Mouse (Mus musculus) urinary bladder, postnatal 10 days (tissue): ENCODE results near the gene Tln2.

Experiments
- DNase-seq: peaks from one replicate; pipeline ENCODE4 v3.0.0; 2022; ENCODE audit warnings: low spot score

The Tln2 gene

GRCm38 (mm10) chr9:67559603-67560002, at the start of gene Tln2:
Gene Tln2 (minus strand): TSS chr9:67559703.
- no peak for DNase-seq

GRCm38 (mm10) chr9:67609226-67609625, 49.7 kb upstream of the Tln2 start:
- no peak for DNase-seq

GRCm38 (mm10) chr9:67607786-67608366, 48.4 kb upstream of the Tln2 start:
- no peak for DNase-seq

- no peak for DNase-seq
Measured at GRCm38 (mm10) chr9:67607268-67607667, 47.8 kb upstream of the Tln2 start.

- no peak for DNase-seq
Measured at GRCm38 (mm10) chr9:67605867-67606435, 46.4 kb upstream of the Tln2 start.

- no peak for DNase-seq
Measured at GRCm38 (mm10) chr9:67604940-67605339, 45.4 kb upstream of the Tln2 start.

- DNase-seq, result no peak
Measured at GRCm38 (mm10) chr9:67602347-67602746, 42.8 kb upstream of the Tln2 start.

GRCm38 (mm10) chr9:67595221-67595620, 35.7 kb upstream of the Tln2 start:
- no peak for DNase-seq

GRCm38 (mm10) chr9:67593469-67594141, 34.1 kb upstream of the Tln2 start:
- no peak for DNase-seq

GRCm38 (mm10) chr9:67592726-67593125, 33.2 kb upstream of the Tln2 start:
- DNase-seq, result no peak

- DNase-seq, result no peak
Measured at GRCm38 (mm10) chr9:67587111-67587510, 27.6 kb upstream of the Tln2 start.

- DNase-seq, result no peak
Measured at GRCm38 (mm10) chr9:67586489-67586888, 27.0 kb upstream of the Tln2 start.

GRCm38 (mm10) chr9:67584871-67585270, 25.4 kb upstream of the Tln2 start:
- DNase-seq, result no peak

GRCm38 (mm10) chr9:67581581-67582280, 22.2 kb upstream of the Tln2 start:
- no peak for DNase-seq

- DNase-seq, result no peak
Measured at GRCm38 (mm10) chr9:67579541-67579940, 20.0 kb upstream of the Tln2 start.

GRCm38 (mm10) chr9:67574721-67575248, 15.3 kb upstream of the Tln2 start:
- no peak for DNase-seq

GRCm38 (mm10) chr9:67573683-67573979, 14.1 kb upstream of the Tln2 start:
- no peak for DNase-seq

GRCm38 (mm10) chr9:67572790-67573682, 13.5 kb upstream of the Tln2 start:
- DNase-seq, result no peak

- no peak for DNase-seq
Measured at GRCm38 (mm10) chr9:67565801-67566258, 6.3 kb upstream of the Tln2 start.

- DNase-seq, result no peak
Measured at GRCm38 (mm10) chr9:67549811-67550501, 9.5 kb downstream of the Tln2 start.

- DNase-seq, result no peak
Measured at GRCm38 (mm10) chr9:67549332-67549731, 10.2 kb downstream of the Tln2 start.
